Mouse (Mus musculus): Measurements from ENCODE around the gene Gsx2.

Gene Gsx2

GRCm38 (mm10) chr5:75075383-75075941 lies at the start of gene Gsx2:
Gene Gsx2 (plus strand): TSS chr5:75075601.
- no peak for DNase-seq

- no peak for DNase-seq
Measured at GRCm38 (mm10) chr5:75035475-75035874, 39.9 kb upstream of the Gsx2 start.

- DNase-seq: no peak
Measured at GRCm38 (mm10) chr5:75039307-75039706, 36.1 kb upstream of the Gsx2 start.

- DNase-seq: no peak
Measured at GRCm38 (mm10) chr5:75043011-75043445, 32.4 kb upstream of the Gsx2 start.

- peak; percentile 50 for DNase-seq
Measured at GRCm38 (mm10) chr5:75043621-75044301, 31.6 kb upstream of the Gsx2 start.

- DNase-seq: peak; percentile 89
Measured at GRCm38 (mm10) chr5:75044310-75044904, 31.0 kb upstream of the Gsx2 start, which contains the start of gene Chic2. Gene Chic2 (minus strand): TSS chr5:75044774.

GRCm38 (mm10) chr5:75045371-75045770 lies 30.0 kb upstream of the Gsx2 start:
- DNase-seq: no peak

- DNase-seq: no peak
Measured at GRCm38 (mm10) chr5:75046681-75047321, 28.6 kb upstream of the Gsx2 start.

GRCm38 (mm10) chr5:75051109-75051508 lies 24.3 kb upstream of the Gsx2 start:
- no peak for DNase-seq

GRCm38 (mm10) chr5:75063177-75063576 lies 12.2 kb upstream of the Gsx2 start:
- peak; percentile 88 for DNase-seq

- DNase-seq: no peak
Measured at GRCm38 (mm10) chr5:75066715-75067114, 8.7 kb upstream of the Gsx2 start.

GRCm38 (mm10) chr5:75067125-75067756 lies 8.2 kb upstream of the Gsx2 start:
- DNase-seq: peak; percentile 75

- peak; percentile 68 for DNase-seq
Measured at GRCm38 (mm10) chr5:75070132-75070531, 5.3 kb upstream of the Gsx2 start.

- DNase-seq: no peak
Measured at GRCm38 (mm10) chr5:75070656-75071375, 4.6 kb upstream of the Gsx2 start.

GRCm38 (mm10) chr5:75071951-75072350 lies 3.5 kb upstream of the Gsx2 start:
- DNase-seq: no peak

GRCm38 (mm10) chr5:75072532-75072931 lies 2.9 kb upstream of the Gsx2 start:
- no peak for DNase-seq

GRCm38 (mm10) chr5:75073167-75073566 lies 2.2 kb upstream of the Gsx2 start:
- no peak for DNase-seq

GRCm38 (mm10) chr5:75073684-75074083 lies 1.7 kb upstream of the Gsx2 start:
- no peak for DNase-seq

GRCm38 (mm10) chr5:75074132-75074531 lies 1.3 kb upstream of the Gsx2 start:
- DNase-seq: no peak

GRCm38 (mm10) chr5:75074537-75075382 lies 641 bp upstream of the Gsx2 start:
- no peak for DNase-seq

- no peak for DNase-seq
Measured at GRCm38 (mm10) chr5:75076326-75077050, 1.1 kb downstream of the Gsx2 start.

Measured in retina, postnatal 1 day (tissue).